Mouse (Mus musculus) lung, postnatal 14 days (tissue): Measurements from ENCODE around the gene Pex14.

Experiments
- DNase-seq: peaks from one replicate; pipeline ENCODE4 v3.0.0; 2021

The Pex14 gene

DNA sequence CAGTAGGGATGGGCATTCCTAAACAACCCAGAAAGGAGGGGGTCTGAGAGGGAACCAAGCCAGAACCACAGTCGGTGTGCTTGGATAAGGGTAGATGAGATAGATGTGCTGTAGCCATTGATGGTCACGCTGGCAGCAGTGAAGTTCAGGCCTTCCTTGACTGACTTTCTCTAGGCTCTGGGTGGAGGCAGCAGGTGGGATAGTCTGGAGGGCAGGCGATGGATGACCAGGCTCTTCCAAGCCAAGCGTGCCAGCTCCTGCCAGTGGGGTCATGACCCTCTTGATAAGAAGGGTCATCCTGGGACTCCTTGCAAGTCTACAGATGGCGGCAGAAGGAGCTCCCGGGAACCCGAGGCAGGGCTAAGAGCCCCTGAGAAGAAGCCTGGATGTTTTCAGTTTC lies 187.5 kb downstream of the Pex14 start:
- DNase-seq = no peak
